Mouse (Mus musculus): ENCODE measurements around the gene Emb. TPM values are rescaled to one million over a fixed set of nuclear protein-coding genes. Genes with fewer than 3 reads are reported as not detected.

Emb gene
- polyA plus RNA-seq, 1 experiment from 2014 or later: 2.8 TPM

- no peak for ATAC-seq
Observed at GRCm38 (mm10) chr13:117193422-117193983, 14.8 kb upstream of the Emb start.

GRCm38 (mm10) chr13:117195569-117196495, 12.5 kb upstream of the Emb start:
- no peaks in the 10 kb centered on the region for H3K36me3 ChIP-seq (ENCODE audit: control insufficient read depth, insufficient read depth)
- TF ChIP-seq CTCF (IDR thresholded peaks at IDR 0.05; ENCODE audit: low read depth): no peak
- H3K4me3 ChIP-seq (ENCODE audit: low read depth, low read length): no peak overlapping the region
- no peaks in the 10 kb centered on the region for H3K9me3 ChIP-seq (ENCODE audit: control insufficient read depth)
- H3K27ac ChIP-seq (ENCODE audit: low read depth, low read length): no peak overlapping the region
- H3K4me1 ChIP-seq (replicated peaks; ENCODE audit: control insufficient read depth, insufficient read depth, low read length): no peaks in the 10 kb centered on the region
- 81% methylated on average over 13 of the region's 13 CpGs for WGBS
- H3K9ac ChIP-seq (ENCODE audit: low read depth, low read length): no peak overlapping the region
- no peak for ATAC-seq
- H3K4me2 ChIP-seq (replicated peaks; ENCODE audit: low read depth): no peak overlapping the region
- no peaks in the 10 kb centered on the region for H3K27me3 ChIP-seq (replicated peaks; ENCODE audit: control insufficient read depth, insufficient read depth, low read length)

More at GRCm38 (mm10) chr13:117193422-117193983, 14.8 kb upstream of the Emb start:
- no peak overlapping the region for H3K4me3 ChIP-seq (ENCODE audit: low read depth, low read length)
- WGBS: 71% methylated on average over 7 of the region's 7 CpGs
- H3K4me1 ChIP-seq (replicated peaks; ENCODE audit: control insufficient read depth, insufficient read depth, low read length): no peaks in the 10 kb centered on the region
- TF ChIP-seq CTCF (IDR thresholded peaks at IDR 0.05; ENCODE audit: low read depth): no peak
- H3K36me3 ChIP-seq (ENCODE audit: control insufficient read depth, insufficient read depth): no peaks in the 10 kb centered on the region
- H3K27me3 ChIP-seq (replicated peaks; ENCODE audit: control insufficient read depth, insufficient read depth, low read length): no peaks in the 10 kb centered on the region
- no peaks in the 10 kb centered on the region for H3K9me3 ChIP-seq (ENCODE audit: control insufficient read depth)
- H3K4me2 ChIP-seq (replicated peaks; ENCODE audit: low read depth): no peak overlapping the region
- no peak overlapping the region for H3K9ac ChIP-seq (ENCODE audit: low read depth, low read length)
- no peak overlapping the region for H3K27ac ChIP-seq (ENCODE audit: low read depth, low read length)

- H3K27ac ChIP-seq (ENCODE audit: low read depth, low read length): no peak overlapping the region
- H3K27me3 ChIP-seq (replicated peaks; ENCODE audit: control insufficient read depth, insufficient read depth, low read length): no peaks in the 10 kb centered on the region
- H3K36me3 ChIP-seq (ENCODE audit: control insufficient read depth, insufficient read depth): no peaks in the 10 kb centered on the region
- no peak overlapping the region for H3K4me3 ChIP-seq (ENCODE audit: low read depth, low read length)
- 91% methylated on average over 2 of the region's 2 CpGs for WGBS
- no peak overlapping the region for H3K9ac ChIP-seq (ENCODE audit: low read depth, low read length)
- H3K4me1 ChIP-seq (replicated peaks; ENCODE audit: control insufficient read depth, insufficient read depth, low read length): no peaks in the 10 kb centered on the region
- no peaks in the 10 kb centered on the region for H3K9me3 ChIP-seq (ENCODE audit: control insufficient read depth)
- TF ChIP-seq CTCF (IDR thresholded peaks at IDR 0.05; ENCODE audit: low read depth): no peak
- no peak overlapping the region for H3K4me2 ChIP-seq (replicated peaks; ENCODE audit: low read depth)
- ATAC-seq: no peak
Observed at GRCm38 (mm10) chr13:117197666-117198065, 10.7 kb upstream of the Emb start.

- Histone ChIP-seq H3K27me3 (replicated peaks; ENCODE audit: control insufficient read depth, insufficient read depth, low read length) (no peaks in the 10 kb centered on the region), H3K9me3 (ENCODE audit: control insufficient read depth) (no peaks in the 10 kb centered on the region), H3K36me3 (ENCODE audit: control insufficient read depth, insufficient read depth) (no peaks in the 10 kb centered on the region), H3K9ac (ENCODE audit: low read depth, low read length) (no peak overlapping the region), H3K27ac (ENCODE audit: low read depth, low read length) (no peak overlapping the region), H3K4me2 (replicated peaks; ENCODE audit: low read depth) (no peak overlapping the region), H3K4me1 (replicated peaks; ENCODE audit: control insufficient read depth, insufficient read depth, low read length) (no peaks in the 10 kb centered on the region), H3K4me3 (ENCODE audit: low read depth, low read length) (no peak overlapping the region)
- ATAC-seq: no peak
- 88% methylated on average over 7 of the region's 7 CpGs for WGBS
- peak; percentile 80 for TF ChIP-seq CTCF (IDR thresholded peaks at IDR 0.05; ENCODE audit: low read depth)
Observed at GRCm38 (mm10) chr13:117198402-117199083, 9.8 kb upstream of the Emb start.

GRCm38 (mm10) chr13:117202755-117203471, 5.4 kb upstream of the Emb start:
- no peak overlapping the region for H3K27ac ChIP-seq (ENCODE audit: low read depth, low read length)
- no peaks in the 10 kb centered on the region for H3K36me3 ChIP-seq (ENCODE audit: control insufficient read depth, insufficient read depth)
- no peak for ATAC-seq
- no peaks in the 10 kb centered on the region for H3K27me3 ChIP-seq (replicated peaks; ENCODE audit: control insufficient read depth, insufficient read depth, low read length)
- H3K4me2 ChIP-seq (replicated peaks; ENCODE audit: low read depth): no peak overlapping the region
- no peaks in the 10 kb centered on the region for H3K9me3 ChIP-seq (ENCODE audit: control insufficient read depth)
- peak; percentile 77 for TF ChIP-seq CTCF (IDR thresholded peaks at IDR 0.05; ENCODE audit: low read depth)
- no peaks in the 10 kb centered on the region for H3K4me1 ChIP-seq (replicated peaks; ENCODE audit: control insufficient read depth, insufficient read depth, low read length)
- no peak overlapping the region for H3K9ac ChIP-seq (ENCODE audit: low read depth, low read length)
- H3K4me3 ChIP-seq (ENCODE audit: low read depth, low read length): no peak overlapping the region
- 42% methylated on average over 21 of the region's 22 CpGs for WGBS
